Mouse (Mus musculus) myocyte (in vitro differentiated cells): ENCODE data around the gene Mylk4.

Experiments used
- CEBPB ChIP-seq: IDR thresholded peaks from 2 replicates; pipeline ENCODE4 v1.6.1; 2011; ENCODE audit warnings: mild to moderate bottlenecking, moderate library complexity; ENCODE audit not compliant: poor library complexity, insufficient read depth, severe bottlenecking
- E2F4 ChIP-seq: IDR thresholded peaks from one replicate; pipeline ENCODE4 v1.6.1; 2011; ENCODE audit warnings: mild to moderate bottlenecking, control low read depth, moderate library complexity; ENCODE audit not compliant: insufficient read depth
- MAX ChIP-seq: IDR thresholded peaks from one replicate; pipeline ENCODE4 v1.6.1; 2011; ENCODE audit warnings: low read depth, mild to moderate bottlenecking, control low read depth
- MYOD1 ChIP-seq, 3 experiments: IDR thresholded peaks; one replicate each; pipeline ENCODE4 v1.6.1; 2011; ENCODE audit warnings: control low read depth in 2 of 3, low read depth in 2 of 3, mild to moderate bottlenecking in 2 of 3, moderate library complexity in 1 of 3; ENCODE audit not compliant: insufficient read length in 2 of 3, control insufficient read depth in 1 of 3
- MYOG ChIP-seq, 3 experiments: IDR thresholded peaks; one replicate each; pipeline ENCODE4 v1.6.1; 2011; ENCODE audit warnings: control low read depth in 2 of 3, low read depth in 2 of 3, mild to moderate bottlenecking in 2 of 3; ENCODE audit not compliant: insufficient read length in 2 of 3, control insufficient read depth in 1 of 3, insufficient read depth in 1 of 3
- POLR2A ChIP-seq: IDR thresholded peaks from one replicate; pipeline ENCODE4 v1.6.1; 2011; ENCODE audit warnings: low read depth, mild to moderate bottlenecking, control low read depth, moderate library complexity; ENCODE audit not compliant: insufficient read length
- POLR2AphosphoS2 ChIP-seq: IDR thresholded peaks from one replicate; pipeline ENCODE4 v1.6.1; 2011; ENCODE audit warnings: low read depth, control low read depth; ENCODE audit not compliant: insufficient read length
- SRF ChIP-seq: IDR thresholded peaks from one replicate; pipeline ENCODE4 v1.6.1; 2011; ENCODE audit warnings: low read depth; ENCODE audit not compliant: control insufficient read depth, insufficient read length
- TCF12 ChIP-seq: IDR thresholded peaks from one replicate; pipeline ENCODE4 v1.6.1; 2011; ENCODE audit warnings: mild to moderate bottlenecking, control low read depth; ENCODE audit not compliant: poor library complexity, insufficient read depth, severe bottlenecking
- TCF3 ChIP-seq: IDR thresholded peaks from one replicate; pipeline ENCODE4 v1.6.1; 2011; ENCODE audit warnings: low read depth, control low read depth; ENCODE audit not compliant: insufficient read length
- USF1 ChIP-seq: IDR thresholded peaks from one replicate; pipeline ENCODE4 v1.6.1; 2011; ENCODE audit warnings: low read depth, mild to moderate bottlenecking, control low read depth, moderate library complexity

- TF ChIP-seq POLR2A (no peak), USF1 (no peak), TCF3 (no peak), TCF12 (no peak), MYOG (IDR thresholded peaks at IDR 0.05; ENCODE audit: control insufficient read depth in 1 of 3, insufficient read depth in 1 of 3, insufficient read length in 2 of 3, low read depth in 2 of 3) (no peak), CEBPB (no peak), MAX (no peak), POLR2AphosphoS2 (no peak), SRF (no peak), E2F4 (no peak), MYOD1 (IDR thresholded peaks at IDR 0.05; ENCODE audit: control insufficient read depth in 1 of 3, insufficient read length in 2 of 3, low read depth in 2 of 3) (no peak)
These were observed 78.8 kb downstream of the Mylk4 start for GRCm38 (mm10) chr13:32704911-32705310.
